Mouse (Mus musculus): ENCODE measurements around the gene Samd5. TPM values are rescaled to one million over a fixed set of nuclear protein-coding genes. Genes with fewer than 3 reads are reported as not detected.
A peak's percentile ranks its signal among the peaks of the same experiment; 100 is the strongest.

Samd5 gene
- polyA plus RNA-seq (2015; fragmentation: Nextera tagmentation; extraction: Ambion mirVana), result 2.7 and 3.5 TPM in 2 replicates

DNA sequence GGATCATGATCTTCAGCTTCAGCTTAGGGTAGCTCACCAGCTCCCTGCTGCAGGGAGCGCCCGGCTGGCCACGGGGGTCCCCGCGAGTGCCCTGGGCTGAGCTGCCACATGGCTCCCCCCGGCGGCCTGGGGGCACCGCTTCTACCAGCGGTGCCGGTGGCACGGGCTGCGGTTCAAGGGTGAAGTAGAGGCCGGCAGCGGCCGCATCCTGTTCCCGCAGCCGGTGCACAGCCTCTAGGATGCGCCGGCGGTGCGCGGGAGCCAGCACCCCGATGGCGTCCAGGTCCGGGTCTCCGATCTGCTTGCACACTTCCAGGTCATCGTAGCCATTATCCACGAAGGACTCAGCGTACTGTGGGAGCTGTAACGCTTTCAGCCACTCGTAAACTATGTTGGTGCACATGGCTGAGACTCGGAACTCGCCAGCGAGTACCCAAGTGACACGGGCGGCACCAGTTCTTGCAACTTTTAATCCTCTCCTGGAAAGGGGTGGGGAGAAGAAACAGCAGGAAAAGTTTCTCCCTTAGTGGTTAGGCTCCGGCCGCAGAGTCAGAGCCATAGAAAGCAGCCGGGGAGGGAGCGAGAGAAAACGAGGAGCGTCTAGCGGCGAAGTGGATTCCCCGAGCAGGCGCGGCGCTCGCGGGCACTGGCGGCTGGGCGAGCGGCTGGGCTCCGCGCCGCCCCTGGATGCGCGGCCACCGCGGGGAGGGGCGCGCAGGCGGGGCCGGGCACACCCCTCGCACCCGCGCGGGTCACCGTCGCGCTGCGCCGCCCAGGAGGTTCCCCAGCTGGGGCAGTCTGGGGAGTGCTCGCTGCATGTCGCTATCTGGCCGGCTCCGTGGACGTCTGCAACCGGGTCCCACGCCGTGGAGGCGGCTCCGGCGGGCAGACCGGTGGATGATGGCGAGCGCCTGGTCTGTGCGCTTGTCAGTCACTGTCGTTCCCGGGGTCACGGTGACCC, at the start of gene Samd5:
Gene Samd5 (minus strand): TSS at position 648 of the 961 bp plus-strand sequence.
- H3K4me2 ChIP-seq, result peak within 1 kb of the TSS; percentile 97

DNA sequence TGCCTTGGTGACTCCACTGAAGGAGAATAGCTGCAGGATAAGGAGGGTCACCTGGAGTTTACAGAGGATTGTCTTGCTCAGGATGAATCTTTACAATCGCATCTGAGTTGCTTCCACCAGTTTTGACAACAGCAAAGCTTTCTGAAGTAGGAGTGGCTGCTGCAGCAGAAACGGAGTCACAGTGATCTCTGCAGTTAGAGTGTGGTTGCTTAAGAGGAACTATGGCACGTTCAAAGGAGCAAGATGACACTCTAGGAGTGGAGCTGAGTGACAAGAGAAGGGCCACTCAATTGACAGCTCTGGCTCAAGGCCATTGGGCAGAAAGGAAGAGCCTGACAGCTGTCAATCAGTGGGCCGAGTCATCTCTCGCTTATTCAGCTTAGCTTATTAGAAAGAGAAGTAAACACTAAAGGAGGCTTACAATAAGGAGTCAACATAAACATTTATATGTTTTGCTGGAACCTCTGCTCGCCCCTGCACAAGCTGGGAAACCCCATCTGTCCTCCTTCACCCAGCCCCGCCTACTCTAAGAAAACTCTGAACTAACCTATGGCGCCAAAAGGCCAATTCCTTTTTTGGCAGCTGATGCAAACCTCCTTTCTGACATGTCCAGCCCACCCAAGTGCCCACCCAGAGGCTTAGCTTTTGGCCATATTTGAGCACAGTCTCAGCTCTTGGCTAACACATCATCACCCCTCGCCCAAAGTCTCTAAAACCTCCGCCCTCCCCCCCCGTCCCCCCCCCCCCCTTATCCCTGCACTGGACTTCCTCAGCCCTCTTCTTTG, 47.7 kb upstream of the Samd5 start:
- Histone ChIP-seq H3K4me2 (no peak overlapping the region), H3K36me3 (no peaks in the 10 kb centered on the region), H3K4me1 (replicated peaks) (no peaks in the 10 kb centered on the region), H3K27me3 (no peaks in the 10 kb centered on the region), H3K9ac (no peak overlapping the region), H3K27ac (no peak overlapping the region), H3K4me3 (no peak overlapping the region), H3K9me3 (replicated peaks) (no peaks in the 10 kb centered on the region)
- WGBS, result 73% methylated on average over 11 of the region's 11 CpGs
- no peak for ATAC-seq (replicated peaks; ENCODE audit: insufficient number of reproducible peaks, insufficient read depth, low FRiP score, low read depth)

More for the DNA sequence above, at the start of gene Samd5:
- H3K4me1 ChIP-seq (replicated peaks), result peaks cover 17% of the 10 kb centered on the region
- WGBS, result under 1% methylated on average over 91 of the region's 91 CpGs
- peak within 1 kb of the TSS; percentile 69 for H3K4me3 ChIP-seq
- H3K36me3 ChIP-seq, result no peaks in the 10 kb centered on the region
- peak within 1 kb of the TSS; percentile 59 for H3K27ac ChIP-seq
- H3K9ac ChIP-seq, result peak within 1 kb of the TSS; percentile 56
- peak; percentile 81 for ATAC-seq (replicated peaks; ENCODE audit: insufficient number of reproducible peaks, insufficient read depth, low FRiP score, low read depth)
- peaks cover 8% of the 10 kb centered on the region; the same call in 1 of the 2 replicates for H3K27me3 ChIP-seq
- no peaks in the 10 kb centered on the region for H3K9me3 ChIP-seq (replicated peaks)

DNA sequence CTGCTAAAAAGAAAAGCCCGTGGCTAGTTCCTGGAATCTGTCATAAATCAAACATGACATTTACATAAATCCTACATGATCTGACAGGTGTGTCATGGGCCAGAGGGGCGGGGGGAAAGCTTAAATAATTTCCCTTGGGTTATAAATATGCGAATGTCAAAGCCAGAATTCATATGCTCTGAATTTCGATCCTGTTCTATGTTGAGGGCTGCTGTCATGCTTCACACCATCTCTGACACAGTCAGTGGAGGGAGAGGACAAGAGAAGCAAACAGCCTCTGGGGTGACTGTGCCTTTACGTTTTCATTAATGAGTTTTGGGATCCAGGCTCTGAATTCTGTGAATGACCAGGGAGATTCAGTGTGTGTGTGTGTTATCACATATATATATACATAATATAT, 45.0 kb upstream of the Samd5 start:
- Histone ChIP-seq H3K4me1 (replicated peaks) (no peaks in the 10 kb centered on the region), H3K9ac (no peak overlapping the region), H3K4me2 (no peak overlapping the region), H3K27ac (no peak overlapping the region), H3K27me3 (no peaks in the 10 kb centered on the region), H3K9me3 (replicated peaks) (no peaks in the 10 kb centered on the region), H3K4me3 (no peak overlapping the region), H3K36me3 (no peaks in the 10 kb centered on the region)
- ATAC-seq (replicated peaks; ENCODE audit: insufficient number of reproducible peaks, insufficient read depth, low FRiP score, low read depth), result no peak
- 71% methylated on average over 5 of the region's 5 CpGs for WGBS

DNA sequence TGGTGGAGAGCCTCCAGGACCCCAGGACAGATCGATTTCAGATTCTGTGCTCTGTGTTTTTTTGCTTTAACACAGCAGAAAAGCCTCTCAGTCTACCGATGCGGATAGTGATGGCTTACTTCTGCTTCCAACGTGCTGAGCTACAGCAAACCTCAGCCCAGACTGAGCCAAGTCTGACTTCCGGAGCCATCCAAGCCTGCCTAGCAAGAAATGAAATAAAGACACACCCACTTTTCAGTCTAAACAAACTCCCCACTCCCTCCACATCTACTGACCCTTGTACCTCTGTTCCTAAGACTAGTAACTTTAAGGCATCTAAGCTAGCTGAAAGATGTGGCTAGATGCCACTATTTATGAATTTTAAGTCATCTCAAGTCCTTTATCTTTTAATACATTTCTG, 43.1 kb upstream of the Samd5 start:
- Histone ChIP-seq H3K9me3 (replicated peaks) (no peaks in the 10 kb centered on the region), H3K4me3 (no peak overlapping the region), H3K4me1 (replicated peaks) (no peaks in the 10 kb centered on the region), H3K27ac (no peak overlapping the region), H3K27me3 (no peaks in the 10 kb centered on the region), H3K4me2 (no peak overlapping the region), H3K36me3 (no peaks in the 10 kb centered on the region), H3K9ac (no peak overlapping the region)
- WGBS, result 59% methylated on average over 5 of the region's 5 CpGs
- no peak for ATAC-seq (replicated peaks; ENCODE audit: insufficient number of reproducible peaks, insufficient read depth, low FRiP score, low read depth)

DNA sequence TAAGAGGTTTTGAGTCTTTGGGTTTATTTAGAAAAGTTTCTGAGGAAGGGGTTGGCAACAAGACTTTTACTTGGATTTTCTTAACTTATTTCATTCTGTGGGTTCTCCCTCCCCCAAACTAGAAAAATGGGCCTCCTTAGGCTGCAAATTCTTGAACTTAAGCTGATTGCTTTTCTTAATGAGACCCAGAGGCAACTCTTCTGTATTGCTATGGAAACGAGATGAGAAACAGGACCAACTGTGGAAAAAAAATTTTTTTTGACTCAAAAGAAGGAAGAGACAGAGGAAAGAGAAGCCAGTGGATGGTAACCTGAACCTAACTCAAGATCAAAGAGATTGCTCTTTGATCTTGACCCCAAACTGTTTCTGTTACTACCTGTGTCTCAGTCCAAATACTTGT, 29.9 kb upstream of the Samd5 start:
- no peak overlapping the region for H3K9ac ChIP-seq
- no peak for ATAC-seq (replicated peaks; ENCODE audit: insufficient number of reproducible peaks, insufficient read depth, low FRiP score, low read depth)
- H3K4me3 ChIP-seq, result no peak overlapping the region
- WGBS, result 55% methylated on average over 1 of the region's 1 CpGs
- no peaks in the 10 kb centered on the region for H3K36me3 ChIP-seq
- no peaks in the 10 kb centered on the region for H3K4me1 ChIP-seq (replicated peaks)
- H3K27me3 ChIP-seq, result no peaks in the 10 kb centered on the region
- H3K9me3 ChIP-seq (replicated peaks), result no peaks in the 10 kb centered on the region
- no peak overlapping the region for H3K4me2 ChIP-seq
- H3K27ac ChIP-seq, result no peak overlapping the region

DNA sequence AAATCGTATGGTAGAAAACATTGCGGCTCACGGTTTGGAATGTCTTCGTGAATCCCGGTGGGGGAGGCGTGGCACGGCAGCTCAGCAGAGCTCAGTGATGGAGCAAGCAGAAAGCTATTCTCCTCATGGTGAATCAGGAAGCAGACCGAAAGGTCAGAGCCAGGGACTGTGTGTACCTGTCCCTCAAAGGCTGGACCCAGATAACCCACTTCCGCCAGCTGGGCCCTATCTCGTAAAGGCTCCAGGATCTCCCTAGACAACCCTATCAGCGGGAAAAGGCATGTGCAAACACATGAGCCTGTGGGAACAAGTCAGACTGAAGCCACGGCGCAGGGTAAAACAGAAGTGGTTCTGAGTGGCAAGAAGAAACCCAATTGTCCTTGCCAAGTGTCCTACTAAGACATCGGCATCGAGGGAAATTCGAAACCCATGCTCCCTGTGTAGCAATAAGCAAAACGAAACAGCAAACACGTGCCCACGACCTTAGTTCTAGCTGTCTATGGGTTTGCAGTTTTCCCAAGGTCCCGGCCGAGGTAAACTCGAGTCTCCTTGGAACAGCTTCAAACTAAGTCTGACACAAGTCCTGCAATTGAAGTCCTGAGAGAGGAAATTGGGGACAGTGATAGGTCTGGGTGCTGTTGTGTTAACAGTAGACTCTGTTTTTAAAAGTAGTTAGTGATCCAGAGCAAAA, 24.2 kb upstream of the Samd5 start:
- H3K9me3 ChIP-seq (replicated peaks), result no peaks in the 10 kb centered on the region
- H3K9ac ChIP-seq, result no peak overlapping the region
- no peak overlapping the region for H3K4me3 ChIP-seq
- no peaks in the 10 kb centered on the region for H3K27me3 ChIP-seq
- no peak; the same call in 1 of the 2 replicates for ATAC-seq (replicated peaks; ENCODE audit: insufficient number of reproducible peaks, insufficient read depth, low FRiP score, low read depth)
- peak overlapping the region; percentile 39 for H3K4me2 ChIP-seq
- no peak overlapping the region for H3K27ac ChIP-seq
- no peaks in the 10 kb centered on the region for H3K4me1 ChIP-seq (replicated peaks)
- H3K36me3 ChIP-seq, result no peaks in the 10 kb centered on the region
- 65% methylated on average over 22 of the region's 22 CpGs for WGBS

DNA sequence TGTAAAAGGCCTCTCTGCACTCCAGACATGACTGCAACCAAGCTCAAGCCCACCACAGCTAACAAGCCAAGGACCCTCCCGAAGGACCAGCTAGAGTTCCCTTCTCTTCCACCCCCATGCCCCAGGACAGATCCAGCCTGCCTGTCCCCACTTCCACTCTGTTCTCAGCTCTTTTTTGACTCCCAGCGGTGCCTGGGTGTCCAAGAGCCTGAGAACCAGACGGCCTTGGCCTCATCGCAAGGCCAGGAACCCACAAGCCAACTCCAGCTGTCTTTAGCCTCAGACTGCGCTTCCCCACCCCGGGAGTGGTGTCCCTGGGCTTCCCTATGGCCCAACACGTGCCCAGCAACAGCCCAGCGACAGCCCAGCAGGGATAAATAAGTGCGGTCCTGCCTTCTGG, 23.1 kb upstream of the Samd5 start:
- H3K4me2 ChIP-seq, result no peak overlapping the region
- no peaks in the 10 kb centered on the region for H3K4me1 ChIP-seq (replicated peaks)
- 83% methylated on average over 9 of the region's 9 CpGs for WGBS
- H3K4me3 ChIP-seq, result no peak overlapping the region
- no peak overlapping the region for H3K9ac ChIP-seq
- no peak overlapping the region for H3K27ac ChIP-seq
- H3K27me3 ChIP-seq, result no peaks in the 10 kb centered on the region
- ATAC-seq (replicated peaks; ENCODE audit: insufficient number of reproducible peaks, insufficient read depth, low FRiP score, low read depth), result no peak
- no peaks in the 10 kb centered on the region for H3K9me3 ChIP-seq (replicated peaks)
- H3K36me3 ChIP-seq, result no peaks in the 10 kb centered on the region

DNA sequence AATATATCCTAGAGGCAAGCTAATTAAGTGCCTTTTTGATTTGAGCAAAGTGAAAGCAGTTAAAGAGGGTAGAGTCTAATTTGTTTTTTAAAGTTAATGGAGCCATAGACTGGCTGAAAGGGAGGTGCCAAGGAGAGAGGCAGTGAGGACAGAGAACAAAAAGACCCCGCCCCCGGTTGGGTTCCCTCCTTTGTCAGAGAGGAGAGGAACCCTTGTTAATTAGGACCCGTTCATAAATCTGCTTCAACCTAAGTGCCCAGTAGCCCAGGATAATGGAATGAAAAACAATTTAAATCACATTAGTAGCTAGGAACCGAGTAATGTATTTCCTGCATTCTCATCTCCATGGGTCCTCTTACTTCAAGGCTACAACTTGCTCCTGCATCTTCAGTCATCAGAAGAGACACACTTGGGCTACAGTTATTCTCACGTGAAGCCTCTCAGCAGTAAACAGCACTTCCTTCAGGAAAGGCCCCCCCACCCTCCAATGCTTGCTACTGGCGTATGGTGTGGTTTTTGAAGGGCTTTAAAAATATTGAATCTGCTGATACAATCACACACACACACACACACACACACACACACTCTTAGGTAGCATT, 21.6 kb upstream of the Samd5 start:
- 57% methylated on average over 6 of the region's 6 CpGs for WGBS
- H3K9me3 ChIP-seq (replicated peaks), result no peaks in the 10 kb centered on the region
- no peak overlapping the region for H3K4me3 ChIP-seq
- no peak overlapping the region for H3K9ac ChIP-seq
- H3K27me3 ChIP-seq, result no peaks in the 10 kb centered on the region
- no peak overlapping the region for H3K27ac ChIP-seq
- ATAC-seq (replicated peaks; ENCODE audit: insufficient number of reproducible peaks, insufficient read depth, low FRiP score, low read depth), result no peak
- H3K36me3 ChIP-seq, result no peaks in the 10 kb centered on the region
- no peaks in the 10 kb centered on the region for H3K4me1 ChIP-seq (replicated peaks)
- H3K4me2 ChIP-seq, result no peak overlapping the region

DNA sequence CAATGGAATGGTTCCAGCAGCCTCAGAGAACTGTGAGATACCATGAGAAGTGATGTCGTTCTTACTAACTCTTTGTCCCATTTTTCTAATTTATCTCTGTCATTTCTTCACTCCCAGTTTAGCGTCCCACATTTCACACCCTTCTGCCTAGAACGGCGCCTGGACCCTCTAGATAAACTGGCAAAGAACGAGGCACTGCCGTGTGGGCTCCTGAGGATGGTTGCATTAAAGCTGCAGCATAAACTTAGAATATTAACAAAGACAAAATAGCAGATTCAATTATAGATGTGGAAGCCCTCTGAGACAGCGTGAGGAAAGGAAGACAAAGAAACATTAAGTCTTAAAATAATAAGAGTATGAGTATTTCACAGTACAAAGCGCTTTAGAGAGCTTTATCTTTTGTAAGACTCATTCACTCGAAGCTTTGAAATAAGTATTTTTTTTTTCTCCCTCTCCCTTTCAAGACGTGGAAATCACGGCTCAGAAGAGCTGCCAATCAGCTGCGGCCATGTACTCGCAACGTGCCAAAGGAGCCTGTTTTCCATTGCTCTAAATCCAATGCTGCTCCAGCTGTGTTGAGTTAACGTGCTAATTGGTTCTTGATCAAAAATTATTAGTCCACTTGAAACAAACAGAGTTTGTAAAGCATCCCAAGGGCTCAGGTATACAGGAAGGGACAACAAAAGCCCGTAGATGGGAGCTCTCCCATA, 19.1 kb upstream of the Samd5 start:
- H3K27me3 ChIP-seq, result no peaks in the 10 kb centered on the region
- WGBS, result 61% methylated on average over 16 of the region's 16 CpGs
- no peaks in the 10 kb centered on the region for H3K9me3 ChIP-seq (replicated peaks)
- H3K27ac ChIP-seq, result no peak overlapping the region
- no peak overlapping the region for H3K9ac ChIP-seq
- H3K36me3 ChIP-seq, result no peaks in the 10 kb centered on the region
- H3K4me2 ChIP-seq, result no peak overlapping the region
- H3K4me1 ChIP-seq (replicated peaks), result no peaks in the 10 kb centered on the region
- ATAC-seq (replicated peaks; ENCODE audit: insufficient number of reproducible peaks, insufficient read depth, low FRiP score, low read depth), result no peak
- no peak overlapping the region for H3K4me3 ChIP-seq

DNA sequence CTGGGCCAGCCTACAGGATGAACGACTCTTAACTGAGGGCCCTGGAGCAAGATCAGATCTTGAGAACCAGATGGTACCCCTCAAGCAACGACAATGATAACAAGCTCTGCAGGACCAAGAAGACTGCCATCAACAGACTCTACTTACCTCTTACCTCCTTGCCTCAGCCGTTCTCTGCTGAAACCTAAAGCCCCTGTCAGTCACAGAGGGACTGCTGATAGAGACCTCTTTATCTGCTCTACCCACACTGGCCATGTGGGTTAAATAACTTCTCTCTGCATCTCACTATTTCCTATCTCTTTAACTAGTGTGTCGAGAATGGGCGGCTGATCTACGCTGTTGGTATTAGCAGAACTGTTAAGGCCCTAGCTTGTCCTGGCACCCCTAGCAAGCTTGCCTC, 5.9 kb upstream of the Samd5 start:
- 53% methylated on average over 6 of the region's 6 CpGs for WGBS
- ATAC-seq (replicated peaks; ENCODE audit: insufficient number of reproducible peaks, insufficient read depth, low FRiP score, low read depth), result no peak
- no peak overlapping the region for H3K9ac ChIP-seq

More for the DNA sequence above, 5.9 kb upstream of the Samd5 start:
- Histone ChIP-seq H3K9me3 (replicated peaks) (no peaks in the 10 kb centered on the region), H3K36me3 (no peaks in the 10 kb centered on the region), H3K4me1 (replicated peaks) (peaks cover 4% of the 10 kb centered on the region; the same call in 1 of the 2 replicates), H3K27me3 (peaks cover 6% of the 10 kb centered on the region; the same call in 1 of the 2 replicates), H3K4me2 (no peak overlapping the region), H3K4me3 (no peak overlapping the region), H3K27ac (no peak overlapping the region)

All from heart, embryonic 15.5 days (tissue).